Mouse (Mus musculus) heart, postnatal 14 days (tissue): ENCODE measurements at regions not wholly inside any gene's neighbourhood (a gene's known extent, or its start where the extent isn't known, plus 50 kb on each side); places are given as distances from the start of the nearest gene placed in this dataset.
A peak's percentile ranks its signal among the peaks of the same experiment; 100 is the strongest.

Source experiments
- DNase-seq, 2 experiments: peaks; one replicate each; pipeline ENCODE4 v3.0.0; 2021 to 2022
- intact Hi-C: fragments of 180-260 bp; cut with DNase I; formaldehyde crosslinking; loops from one replicate; pipeline ENCODE4 v1.15.1; 2025

DNA sequence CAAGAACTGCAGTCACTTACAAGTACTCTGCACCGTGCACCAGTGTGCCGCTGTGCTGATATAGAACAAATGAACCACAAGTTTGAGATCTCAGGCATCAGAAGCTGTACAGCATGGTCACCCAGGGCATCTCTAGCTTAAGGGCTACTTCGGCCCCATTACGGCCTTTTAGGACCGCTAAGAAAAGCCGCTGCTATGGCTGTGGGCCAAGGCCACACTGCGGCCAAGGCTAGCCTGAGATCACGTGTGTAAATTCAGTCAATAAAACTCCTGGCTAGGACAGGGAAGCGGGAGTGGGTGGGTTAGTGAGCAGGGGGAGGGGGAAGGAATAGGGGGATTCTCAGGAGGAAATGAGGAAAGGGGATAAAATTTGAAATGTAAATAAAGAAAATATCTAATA is 50.9 kb upstream of the Atp12a start:
- intact Hi-C loops = loop anchor here (2.0 kb wide), 1 partner anchor 85 kb away; no protein-coding TSS in a partner anchor
- peak; percentile 18 to 19 for DNase-seq

- intact Hi-C loops = no loop called here
- peak; percentile 27 to 57 for DNase-seq
Observed at GRCm38 (mm10) chr14:56314459-56314858, 50.4 kb upstream of the Atp12a start.
